Mouse (Mus musculus) MEL (cell line): ENCODE results near the gene Ap3m1. TPM values are rescaled to one million over a fixed set of nuclear protein-coding genes. Genes with fewer than 3 reads are reported as not detected.
A peak's percentile ranks its signal among the peaks of the same experiment; 100 is the strongest.

Experiments used
- DNase-seq: peaks from one replicate; pipeline ENCODE4 v3.0.0; 2011; ENCODE audit warnings: low read depth, low spot score
- H3K27ac ChIP-seq: 2 replicates; pipeline ENCODE4 v1.5.1; 2012; ENCODE audit warnings: low read depth, mild to moderate bottlenecking, control low read depth, low read length, moderate library complexity; ENCODE audit not compliant: control insufficient read depth
- H3K27me3 ChIP-seq, 2 experiments: fragments of 150-350 bp in 1 of 2; sonication (generic) in 1 of 2; 2 replicates each; pipeline ENCODE4 v1.6.1; 2012; ENCODE audit warnings: low read length in 2 of 2, mild to moderate bottlenecking in 2 of 2, improper control_type of control experiment in 1 of 2, moderate library complexity in 1 of 2; ENCODE audit not compliant: insufficient read depth in 2 of 2, control insufficient read depth in 1 of 2
- H3K36me3 ChIP-seq, 2 experiments: 2 replicates each; pipeline ENCODE4 v1.6.1; 2012 to 2014; ENCODE audit warnings: low read length in 2 of 2, improper control_type of control experiment in 1 of 2, inconsistent platforms in 1 of 2, mild to moderate bottlenecking in 1 of 2; ENCODE audit not compliant: insufficient read depth in 2 of 2, control insufficient read depth in 1 of 2
- H3K4me1 ChIP-seq, 2 experiments: fragments of 150-350 bp in 1 of 2; sonication (generic) in 1 of 2; 2 replicates each; pipeline ENCODE4 v1.6.1; 2012; ENCODE audit warnings: low read length in 2 of 2, improper control_type of control experiment in 1 of 2, mild to moderate bottlenecking in 1 of 2; ENCODE audit not compliant: insufficient read depth in 2 of 2, control insufficient read depth in 1 of 2
- H3K4me3 ChIP-seq, 2 experiments: fragments of 150-350 bp in 1 of 2; sonication (generic) in 1 of 2; 2 replicates each; pipeline ENCODE4 v1.5.1; 2012; ENCODE audit warnings: low read depth in 2 of 2, low read length in 2 of 2, mild to moderate bottlenecking in 2 of 2, moderate library complexity in 2 of 2, control low read depth in 1 of 2, improper control_type of control experiment in 1 of 2; ENCODE audit not compliant: control insufficient read depth in 1 of 2, insufficient read depth in 1 of 2
- H3K79me2 ChIP-seq: 2 replicates; pipeline ENCODE4 v1.6.1; 2012; ENCODE audit warnings: mild to moderate bottlenecking, low read length, moderate library complexity; ENCODE audit not compliant: control insufficient read depth, poor library complexity, insufficient read depth
- H3K9ac ChIP-seq: 2 replicates; pipeline ENCODE4 v1.6.1; 2012; ENCODE audit warnings: low read depth, mild to moderate bottlenecking, control low read depth, low read length, moderate library complexity; ENCODE audit not compliant: control insufficient read depth, poor library complexity, severe bottlenecking
- H3K9me3 ChIP-seq: fragments of 150-350 bp; sonication (generic); replicated peaks from 2 replicates; pipeline ENCODE4 v1.6.1; 2012; ENCODE audit warnings: mild to moderate bottlenecking, low read length, improper control_type of control experiment, moderate library complexity; ENCODE audit not compliant: insufficient read depth
- BHLHE40 ChIP-seq: IDR thresholded peaks from 2 replicates; pipeline ENCODE4 v1.6.1; 2012; ENCODE audit warnings: low read depth, mild to moderate bottlenecking, inconsistent platforms, low read length, improper control_type of control experiment, borderline replicate concordance
- CHD1 ChIP-seq: IDR thresholded peaks from 2 replicates; pipeline ENCODE4 v1.6.1; 2012; ENCODE audit warnings: low read depth, mild to moderate bottlenecking, inconsistent platforms, low read length, improper control_type of control experiment
- CHD2 ChIP-seq: IDR thresholded peaks from 2 replicates; pipeline ENCODE4 v1.6.1; 2011; ENCODE audit warnings: low read length, improper control_type of control experiment
- E2F4 ChIP-seq: IDR thresholded peaks from 2 replicates; pipeline ENCODE4 v1.6.1; 2011; ENCODE audit warnings: low read depth, low read length, improper control_type of control experiment, borderline replicate concordance
- ELF1 ChIP-seq: IDR thresholded peaks from 2 replicates; pipeline ENCODE4 v1.6.1; 2014; ENCODE audit warnings: low read depth, mild to moderate bottlenecking, inconsistent platforms, low read length, improper control_type of control experiment, moderate library complexity
- EP300 ChIP-seq, 2 experiments: IDR thresholded peaks; 2 replicates each; pipeline ENCODE4 v1.6.1; 2011; ENCODE audit warnings: improper control_type of control experiment in 2 of 2, low read length in 2 of 2, low read depth in 1 of 2, mild to moderate bottlenecking in 1 of 2
- GABPA ChIP-seq: IDR thresholded peaks from 2 replicates; pipeline ENCODE4 v1.6.1; 2012; ENCODE audit warnings: low read depth, mild to moderate bottlenecking, inconsistent platforms, low read length, improper control_type of control experiment, moderate library complexity
- GATA1 ChIP-seq: IDR thresholded peaks from 2 replicates; pipeline ENCODE4 v1.6.1; 2011; ENCODE audit warnings: low read depth, low read length, improper control_type of control experiment
- HCFC1 ChIP-seq: IDR thresholded peaks from 2 replicates; pipeline ENCODE4 v1.6.1; 2012; ENCODE audit warnings: low read depth, mild to moderate bottlenecking, inconsistent platforms, low read length, improper control_type of control experiment, moderate library complexity
- JUND ChIP-seq: IDR thresholded peaks from 2 replicates; pipeline ENCODE4 v1.6.1; 2011; ENCODE audit warnings: low read depth, mild to moderate bottlenecking, improper control_type of control experiment, low read length
- KAT2A ChIP-seq: conservative IDR thresholded peaks from 2 replicates; pipeline ENCODE4 v1.6.1; 2012; ENCODE audit warnings: low read depth, low read length, improper control_type of control experiment, inconsistent platforms
- MAFK ChIP-seq: IDR thresholded peaks from 2 replicates; pipeline ENCODE4 v1.6.1; 2011; ENCODE audit warnings: low read depth, mild to moderate bottlenecking, low read length, improper control_type of control experiment, borderline replicate concordance
- MAX ChIP-seq: IDR thresholded peaks from 2 replicates; pipeline ENCODE4 v1.6.1; 2011; ENCODE audit warnings: low read length, improper control_type of control experiment
- MAZ ChIP-seq: IDR thresholded peaks from 2 replicates; pipeline ENCODE4 v1.6.1; 2012; ENCODE audit warnings: low read depth, mild to moderate bottlenecking, inconsistent platforms, low read length, improper control_type of control experiment
- MEF2A ChIP-seq: IDR thresholded peaks from 2 replicates; pipeline ENCODE4 v1.6.1; 2014; ENCODE audit warnings: low read depth, mild to moderate bottlenecking, inconsistent platforms, low read length, improper control_type of control experiment; ENCODE audit not compliant: poor library complexity, insufficient replicate concordance, severe bottlenecking; ENCODE audit errors: extremely low read depth
- MXI1 ChIP-seq: IDR thresholded peaks from 2 replicates; pipeline ENCODE4 v1.6.1; 2011; ENCODE audit warnings: mild to moderate bottlenecking, low read depth, low read length, improper control_type of control experiment
- MYB ChIP-seq: IDR thresholded peaks from 2 replicates; pipeline ENCODE4 v1.6.1; 2011; ENCODE audit warnings: mild to moderate bottlenecking, low read depth, low read length, improper control_type of control experiment
- MYC ChIP-seq: IDR thresholded peaks from 2 replicates; pipeline ENCODE4 v1.6.1; 2011; ENCODE audit warnings: low read depth, mild to moderate bottlenecking, low read length, improper control_type of control experiment, moderate library complexity
- NRF1 ChIP-seq: IDR thresholded peaks from 2 replicates; pipeline ENCODE4 v1.6.1; 2014; ENCODE audit warnings: low read depth, mild to moderate bottlenecking, inconsistent platforms, low read length, improper control_type of control experiment, moderate library complexity; ENCODE audit not compliant: poor library complexity, insufficient read depth, severe bottlenecking
- POLR2A ChIP-seq, 2 experiments: IDR thresholded peaks; 2 replicates each; pipeline ENCODE4 v1.6.1; 2011 to 2012; ENCODE audit warnings: low read length in 2 of 2, mild to moderate bottlenecking in 2 of 2, control low read depth in 1 of 2, improper control_type of control experiment in 1 of 2, low read depth in 1 of 2, moderate library complexity in 1 of 2; ENCODE audit not compliant: control insufficient read depth in 1 of 2, insufficient read depth in 1 of 2, poor library complexity in 1 of 2
- POLR2AphosphoS2 ChIP-seq: IDR thresholded peaks from 2 replicates; pipeline ENCODE4 v1.6.1; 2011; ENCODE audit warnings: low read length, improper control_type of control experiment
- POLR2AphosphoS5 ChIP-seq: IDR thresholded peaks from 2 replicates; pipeline ENCODE4 v1.6.1; 2012; ENCODE audit warnings: low read depth, borderline replicate concordance, mild to moderate bottlenecking, inconsistent platforms, low read length, moderate library complexity, mixed read lengths
- RAD21 ChIP-seq: IDR thresholded peaks from 2 replicates; pipeline ENCODE4 v1.6.1; 2011; ENCODE audit warnings: mild to moderate bottlenecking, low read depth, low read length, improper control_type of control experiment
- RCOR1 ChIP-seq: IDR thresholded peaks from 2 replicates; pipeline ENCODE4 v1.6.1; 2012; ENCODE audit warnings: low read depth, mild to moderate bottlenecking, inconsistent platforms, low read length, improper control_type of control experiment
- SIN3A ChIP-seq: IDR thresholded peaks from 2 replicates; pipeline ENCODE4 v1.6.1; 2012; ENCODE audit warnings: low read length, improper control_type of control experiment, inconsistent platforms
- SMC3 ChIP-seq: IDR thresholded peaks from 2 replicates; pipeline ENCODE4 v1.6.1; 2011; ENCODE audit warnings: low read depth, low read length, improper control_type of control experiment
- TBP ChIP-seq: IDR thresholded peaks from 2 replicates; pipeline ENCODE4 v1.8.0; 2011; ENCODE audit warnings: low read depth, low read length, improper control_type of control experiment
- TCF12 ChIP-seq: IDR thresholded peaks from 2 replicates; pipeline ENCODE4 v1.6.1; 2014; ENCODE audit warnings: low read depth, mild to moderate bottlenecking, inconsistent platforms, low read length, improper control_type of control experiment, moderate library complexity
- USF1 ChIP-seq: IDR thresholded peaks from 2 replicates; pipeline ENCODE4 v1.6.1; 2014; ENCODE audit warnings: low read depth, mild to moderate bottlenecking, inconsistent platforms, low read length, improper control_type of control experiment, moderate library complexity
- USF2 ChIP-seq, 2 experiments: IDR thresholded peaks; 2 replicates each; pipeline ENCODE4 v1.6.1; 2011 to 2012; ENCODE audit warnings: improper control_type of control experiment in 2 of 2, low read length in 2 of 2, borderline replicate concordance in 1 of 2, inconsistent platforms in 1 of 2, low read depth in 1 of 2, mild to moderate bottlenecking in 1 of 2; ENCODE audit not compliant: insufficient read depth in 1 of 2
- ZC3H11A ChIP-seq: IDR thresholded peaks from 2 replicates; pipeline ENCODE4 v1.6.1; 2012; ENCODE audit warnings: low read depth, mild to moderate bottlenecking, inconsistent platforms, low read length, improper control_type of control experiment
- ZNF384 ChIP-seq: IDR thresholded peaks from 2 replicates; pipeline ENCODE4 v1.6.1; 2012; ENCODE audit warnings: low read depth, mild to moderate bottlenecking, inconsistent platforms, low read length, improper control_type of control experiment
- polyA plus RNA-seq, 2 experiments: library from polyadenylated mRNA; stranded (reverse) in 1 of 2; unstranded in 1 of 2; fragments of >175 nt in 1 of 2; fragments of >200 nt in 1 of 2; gene quantifications; 2 replicates each; pipeline versions ENCODE4 v1.2.1 to v1.2.4; 2012; ENCODE audit warnings: low replicate concordance in 2 of 2, low read depth in 1 of 2; ENCODE audit not compliant: insufficient read length in 2 of 2, insufficient read depth in 1 of 2, missing spikeins in 1 of 2
- total RNA-seq: library from RNA; depleted of rRNA; stranded (reverse); fragments of 300-350 nt; gene quantifications from 2 replicates; pipeline ENCODE4 v1.2.3, GENCODE M21; 2012

The Ap3m1 gene
- total and polyA plus RNA-seq, 3 experiments, result 31.8 to 47.4 TPM; not detected in 1

DNA sequence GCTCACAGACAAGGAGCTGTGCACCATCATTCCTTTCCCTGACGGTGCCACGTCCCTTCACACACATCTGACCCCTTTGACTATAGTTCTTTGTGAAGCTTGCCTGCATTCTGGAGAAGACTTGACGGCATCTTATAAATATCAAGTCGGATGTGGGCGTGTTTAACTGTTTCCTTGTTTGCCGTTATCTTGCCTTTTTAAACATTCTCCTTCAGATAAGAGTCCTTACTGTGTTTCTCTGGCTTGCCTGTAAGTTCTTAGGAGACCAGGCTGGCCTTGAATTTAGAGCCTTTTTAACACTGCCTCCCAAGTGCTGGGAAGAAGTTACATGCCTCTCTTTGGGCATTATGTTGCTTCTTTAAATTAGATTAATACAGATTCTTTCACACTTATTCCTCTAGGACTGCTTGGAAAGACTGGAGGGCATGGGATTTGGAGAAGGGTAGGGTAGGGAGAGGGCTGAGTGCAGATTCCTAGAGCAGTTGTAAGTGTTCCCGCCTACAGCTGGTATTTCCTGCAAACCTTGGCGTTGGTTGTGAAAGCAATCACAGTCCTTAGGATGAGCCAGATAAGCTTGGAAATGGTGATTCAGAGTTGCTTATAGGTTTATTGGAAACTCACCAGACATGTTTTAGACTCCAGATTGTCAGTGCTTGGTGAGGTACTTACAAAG lies 13.3 kb upstream of the Ap3m1 start (continued):
- no peak for TF ChIP-seq MEF2A
- TF ChIP-seq KAT2A, result no peak
- no peak for TF ChIP-seq MAX
- no peak for TF ChIP-seq ZC3H11A
- TF ChIP-seq ZNF384, result no peak
- peak; percentile 87 for TF ChIP-seq GATA1
- TF ChIP-seq USF2 (IDR thresholded peaks at IDR 0.05; ENCODE audit: borderline replicate concordance in 1 of 2, insufficient read depth in 1 of 2, low read depth in 1 of 2, low read length in 2 of 2), result no peak
- TF ChIP-seq RCOR1, result 0 out of 2 replicates have a peak, but pooled peaks have one; percentile 18
- TF ChIP-seq EP300 (IDR thresholded peaks at IDR 0.05; ENCODE audit: low read depth in 1 of 2, low read length in 2 of 2), result peak; percentile 43 to 73; a peak in 3 of 4 replicates
- 0 out of 2 replicates have a peak, but pooled peaks have one; percentile 27 for TF ChIP-seq HCFC1

- H3K27ac ChIP-seq, result no peak overlapping the region; the same call in 1 of the 2 replicates
- peaks cover 4% of the 10 kb centered on the region; the same call in 1 of the 2 replicates for H3K79me2 ChIP-seq
- peak overlapping the region in 1 of 2 experiments; percentile 29; a peak in 2 of 4 replicates for H3K4me3 ChIP-seq
- peak; percentile 81 for DNase-seq
- peaks cover 23 to 43% of the 10 kb centered on the region in 2 experiments for H3K4me1 ChIP-seq
- H3K9me3 ChIP-seq, result no peaks in the 10 kb centered on the region
- peaks cover 0 to 60% of the 10 kb centered on the region in 2 experiments; a peak in 2 of 4 replicates for H3K36me3 ChIP-seq
- H3K9ac ChIP-seq, result no peak overlapping the region; the same call in 1 of the 2 replicates
- no peaks in the 10 kb centered on the region for H3K27me3 ChIP-seq
- TF ChIP-seq HCFC1 (peak; percentile 37; the same call in 1 of the 2 replicates), TBP (no peak), E2F4 (no peak), TCF12 (peak; percentile 69), BHLHE40 (peak; percentile 97), MAFK (no peak), MYC (peak; percentile 75; the same call in 1 of the 2 replicates), ELF1 (no peak), POLR2AphosphoS5 (no peak), RAD21 (no peak), RCOR1 (peak; percentile 98), MAZ (no peak), EP300 (IDR thresholded peaks at IDR 0.05; ENCODE audit: low read depth in 1 of 2, low read length in 2 of 2) (peak; percentile 79 to 82), USF2 (IDR thresholded peaks at IDR 0.05; ENCODE audit: borderline replicate concordance in 1 of 2, insufficient read depth in 1 of 2, low read depth in 1 of 2, low read length in 2 of 2) (no peak), POLR2AphosphoS2 (no peak), GABPA (no peak), NRF1 (no peak), SIN3A (peak; percentile 83), MXI1 (peak; percentile 82), MYB (peak; percentile 66; the same call in 1 of the 2 replicates), MAX (0 out of 2 replicates have a peak, but pooled peaks have one; percentile 43), USF1 (no peak), SMC3 (no peak), JUND (no peak), GATA1 (peak; percentile 76), KAT2A (no peak), CHD2 (no peak), POLR2A (IDR thresholded peaks at IDR 0.05; ENCODE audit: control insufficient read depth in 1 of 2, insufficient read depth in 1 of 2, low read depth in 1 of 2, low read length in 2 of 2, poor library complexity in 1 of 2) (no peak), ZNF384 (no peak), CHD1 (no peak), ZC3H11A (no peak)
These were observed 12.0 kb upstream of the Ap3m1 start for GRCm38 (mm10) chr14:21064321-21064720.
